Mouse (Mus musculus) liver, embryonic 14.5 days (tissue): ENCODE results near the gene Akt3. TPM values are rescaled to one million over a fixed set of nuclear protein-coding genes. Genes with fewer than 3 reads are reported as not detected.

Experiments used
- ATAC-seq: fragments of 200-750 bp; cut with Nextera tagmentation; 2 replicates; pipeline ENCODE4 v1.8.0; 2017; ENCODE audit warnings: moderate number of reproducible peaks, mild to moderate bottlenecking, moderate library complexity; ENCODE audit not compliant: insufficient read depth
- DNase-seq, 3 experiments: peaks; one replicate each; pipeline ENCODE4 v3.0.0-alpha.2; 2012 to 2013; ENCODE audit warnings: low read depth in 3 of 3, low spot score in 3 of 3
- H3K27ac ChIP-seq: fragments of 300-500 bp; sonication (generic); 2 replicates; pipeline ENCODE4 v1.5.1; 2014; ENCODE audit warnings: moderate library complexity, mild to moderate bottlenecking, control low read depth, inconsistent platforms
- H3K27me3 ChIP-seq: fragments of 300-500 bp; sonication (generic); 2 replicates; pipeline ENCODE4 v1.6.1; 2014; ENCODE audit warnings: mild to moderate bottlenecking, low read length, moderate library complexity; ENCODE audit not compliant: control insufficient read depth, insufficient read depth
- H3K36me3 ChIP-seq: fragments of 300-500 bp; sonication (generic); replicated peaks from 2 replicates; pipeline ENCODE4 v1.6.1; 2014; ENCODE audit warnings: low read depth; ENCODE audit not compliant: control insufficient read depth, insufficient read depth
- H3K4me1 ChIP-seq, 2 experiments: fragments of 200-500 bp in 1 of 2; fragments of 300-500 bp in 1 of 2; sonication (generic) in 1 of 2; replicated peaks; 2 replicates each; pipeline ENCODE4 v1.6.1; 2012 to 2014; ENCODE audit warnings: antibody characterized with exemption in 1 of 2, inconsistent platforms in 1 of 2, low read length in 1 of 2; ENCODE audit not compliant: control insufficient read depth in 2 of 2, insufficient read depth in 2 of 2
- H3K4me2 ChIP-seq: fragments of 300-500 bp; sonication (generic); 2 replicates; pipeline ENCODE4 v1.6.1; 2014; ENCODE audit warnings: low read depth, mild to moderate bottlenecking, control low read depth, moderate library complexity
- H3K4me3 ChIP-seq, 2 experiments: fragments of 200-500 bp in 1 of 2; fragments of 300-500 bp in 1 of 2; sonication (generic) in 1 of 2; 2 replicates each; pipeline ENCODE4 v1.5.1; 2012 to 2014; ENCODE audit warnings: low read depth in 2 of 2, low read length in 2 of 2, mild to moderate bottlenecking in 2 of 2, control low read depth in 1 of 2, inconsistent platforms in 1 of 2, moderate library complexity in 1 of 2; ENCODE audit not compliant: insufficient read depth in 1 of 2
- H3K9ac ChIP-seq: fragments of 300-500 bp; sonication (generic); replicated peaks from 2 replicates; pipeline ENCODE4 v1.6.1; 2014; ENCODE audit warnings: mild to moderate bottlenecking, control low read depth, moderate library complexity
- H3K9me3 ChIP-seq: fragments of 300-500 bp; sonication (generic); 2 replicates; pipeline ENCODE4 v1.6.1; 2016; ENCODE audit warnings: low read length, mixed read lengths; ENCODE audit not compliant: control insufficient read depth
- CTCF ChIP-seq: IDR thresholded peaks from 2 replicates; pipeline ENCODE4 v1.5.1; 2016; ENCODE audit warnings: antibody characterized with exemption, low read depth, control low read depth
- EP300 ChIP-seq: IDR thresholded peaks from 2 replicates; pipeline ENCODE4 v1.6.1; 2016; ENCODE audit warnings: antibody characterized with exemption, low read depth
- WGBS: fragments of 180-500 bp; shearing (Covaris S2); extraction: QIAGEN DNeasy Blood & Tissue Kit; methylation state at CpG from one replicate; pipeline ENCODE4 v1.1.7; 2014; ENCODE audit not compliant: insufficient replicate concordance; 5-methylcytosine and 5-hydroxymethylcytosine counted together
- polyA plus RNA-seq, 2 experiments: library from polyadenylated mRNA; depleted of rRNA in 1 of 2; stranded (reverse) in 1 of 2; unstranded in 1 of 2; fragments of >200 nt; fragmentation: Nextera tagmentation in 1 of 2; extraction: Ambion mirVana in 1 of 2; gene quantifications; 2 replicates each; pipeline versions ENCODE4 v1.2.1 to v1.2.3; 2012 to 2014

Akt3 gene
- polyA plus RNA-seq, 2 experiments, result 0.56 to 1.1 TPM

- Histone ChIP-seq H3K9me3 (no peaks in the 10 kb centered on the region), H3K27me3 (no peaks in the 10 kb centered on the region), H3K27ac (no peak overlapping the region), H3K4me2 (no peak overlapping the region), H3K36me3 (no peaks in the 10 kb centered on the region), H3K4me3 (no peak overlapping the region), H3K4me1 (no peaks in the 10 kb centered on the region), H3K9ac (no peak overlapping the region)
- WGBS, result 58% methylated on average over 6 of the region's 6 CpGs
- DNase-seq (no peak), ATAC-seq (no peak)
- TF ChIP-seq EP300, result no peak
- no peak for TF ChIP-seq CTCF
These were observed 218.8 kb downstream of the Akt3 start for GRCm38 (mm10) chr1:177039093-177039674.

- Histone ChIP-seq H3K4me3 (no peak overlapping the region), H3K4me1 (no peaks in the 10 kb centered on the region), H3K36me3 (no peaks in the 10 kb centered on the region), H3K4me2 (no peak overlapping the region), H3K27ac (no peak overlapping the region), H3K27me3 (no peaks in the 10 kb centered on the region), H3K9ac (no peak overlapping the region), H3K9me3 (no peaks in the 10 kb centered on the region)
- DNase-seq (no peak), ATAC-seq (no peak)
- 52% methylated on average over 2 of the region's 2 CpGs for WGBS
- TF ChIP-seq EP300, result no peak
- TF ChIP-seq CTCF, result no peak
These were observed 219.6 kb downstream of the Akt3 start for GRCm38 (mm10) chr1:177038383-177038782.

GRCm38 (mm10) chr1:177035460-177035859, 222.5 kb downstream of the Akt3 start:
- no peaks in the 10 kb centered on the region for H3K36me3 ChIP-seq

GRCm38 (mm10) chr1:177032233-177032632, 225.8 kb downstream of the Akt3 start:
- no peak for ATAC-seq
- no peak overlapping the region for H3K27ac ChIP-seq
- H3K4me3 ChIP-seq, result no peak overlapping the region
- H3K9ac ChIP-seq, result no peak overlapping the region
- no peaks in the 10 kb centered on the region for H3K9me3 ChIP-seq
- H3K4me2 ChIP-seq, result no peak overlapping the region
- no peak for TF ChIP-seq CTCF
- no peak for TF ChIP-seq EP300
- H3K36me3 ChIP-seq, result no peaks in the 10 kb centered on the region
- H3K4me1 ChIP-seq, result no peaks in the 10 kb centered on the region
- H3K27me3 ChIP-seq, result no peaks in the 10 kb centered on the region
- WGBS, result 53% methylated on average over 1 of the region's 1 CpGs
- no peak for DNase-seq

More at GRCm38 (mm10) chr1:177035460-177035859, 222.5 kb downstream of the Akt3 start:
- Histone ChIP-seq H3K4me3 (no peak overlapping the region), H3K9ac (no peak overlapping the region), H3K9me3 (no peaks in the 10 kb centered on the region), H3K4me2 (no peak overlapping the region), H3K27me3 (no peaks in the 10 kb centered on the region), H3K4me1 (no peaks in the 10 kb centered on the region), H3K27ac (no peak overlapping the region)
- ATAC-seq, result no peak
- TF ChIP-seq CTCF, result no peak
- TF ChIP-seq EP300, result no peak
- WGBS, result 45% methylated on average over 2 of the region's 2 CpGs
- no peak for DNase-seq

- 63% methylated on average over 1 of the region's 1 CpGs for WGBS
- TF ChIP-seq CTCF, result no peak
- no peak for TF ChIP-seq EP300
- no peak overlapping the region for H3K4me2 ChIP-seq
- no peaks in the 10 kb centered on the region for H3K27me3 ChIP-seq
- H3K27ac ChIP-seq, result no peak overlapping the region
- ATAC-seq (no peak), DNase-seq (no peak)
- H3K36me3 ChIP-seq, result no peaks in the 10 kb centered on the region
- H3K9ac ChIP-seq, result no peak overlapping the region
- H3K9me3 ChIP-seq, result no peaks in the 10 kb centered on the region
- no peak overlapping the region for H3K4me3 ChIP-seq
- H3K4me1 ChIP-seq, result no peaks in the 10 kb centered on the region
These were observed 226.8 kb downstream of the Akt3 start for GRCm38 (mm10) chr1:177031196-177031595.
